Mouse (Mus musculus): Measurements from ENCODE around the gene Svopl. TPM values are rescaled to one million over a fixed set of nuclear protein-coding genes. Genes with fewer than 3 reads are reported as not detected.

Svopl gene
- polyA plus RNA-seq, 1 experiment from 2014 or later, result 0.17 TPM

- 58% methylated on average over 2 of the region's 2 CpGs for WGBS
- H3K27ac ChIP-seq (replicated peaks), result no peak overlapping the region
- H3K4me2 ChIP-seq, result no peak overlapping the region
- no peak for ATAC-seq (ENCODE audit: extremely low read depth, insufficient number of reproducible peaks, low FRiP score, low TSS enrichment)
- H3K4me3 ChIP-seq, result no peak overlapping the region
- H3K9ac ChIP-seq, result no peak overlapping the region
- no peaks in the 10 kb centered on the region for H3K36me3 ChIP-seq
- no peaks in the 10 kb centered on the region for H3K9me3 ChIP-seq
- peaks cover 11% of the 10 kb centered on the region for H3K4me1 ChIP-seq
- H3K27me3 ChIP-seq (replicated peaks), result no peaks in the 10 kb centered on the region
Observed at GRCm38 (mm10) chr6:38028205-38028604, 18.6 kb downstream of the Svopl start.

GRCm38 (mm10) chr6:38027771-38028170, 19.0 kb downstream of the Svopl start:
- H3K27ac ChIP-seq (replicated peaks), result no peak overlapping the region

GRCm38 (mm10) chr6:38023284-38023683, 23.5 kb downstream of the Svopl start:
- H3K9me3 ChIP-seq, result no peaks in the 10 kb centered on the region
- ATAC-seq (ENCODE audit: extremely low read depth, insufficient number of reproducible peaks, low FRiP score, low TSS enrichment), result no peak
- 28% methylated on average over 7 of the region's 7 CpGs for WGBS

More at GRCm38 (mm10) chr6:38027771-38028170, 19.0 kb downstream of the Svopl start:
- no peak for ATAC-seq (ENCODE audit: extremely low read depth, insufficient number of reproducible peaks, low FRiP score, low TSS enrichment)
- H3K9ac ChIP-seq, result no peak overlapping the region
- H3K4me3 ChIP-seq, result no peak overlapping the region
- no peak overlapping the region for H3K4me2 ChIP-seq
- no peaks in the 10 kb centered on the region for H3K27me3 ChIP-seq (replicated peaks)
- 24% methylated on average over 1 of the region's 1 CpGs for WGBS
- H3K9me3 ChIP-seq, result no peaks in the 10 kb centered on the region
- H3K36me3 ChIP-seq, result no peaks in the 10 kb centered on the region
- H3K4me1 ChIP-seq, result peaks cover 11% of the 10 kb centered on the region

GRCm38 (mm10) chr6:38021406-38021805, 25.4 kb downstream of the Svopl start:
- no peak overlapping the region for H3K4me2 ChIP-seq
- H3K27me3 ChIP-seq (replicated peaks), result no peaks in the 10 kb centered on the region
- ATAC-seq (ENCODE audit: extremely low read depth, insufficient number of reproducible peaks, low FRiP score, low TSS enrichment), result no peak
- no peak overlapping the region for H3K4me3 ChIP-seq
- H3K9ac ChIP-seq, result no peak overlapping the region
- no peaks in the 10 kb centered on the region for H3K9me3 ChIP-seq
- H3K4me1 ChIP-seq, result no peaks in the 10 kb centered on the region
- no peaks in the 10 kb centered on the region for H3K36me3 ChIP-seq
- no peak overlapping the region for H3K27ac ChIP-seq (replicated peaks)
- WGBS, result 75% methylated on average over 7 of the region's 7 CpGs

More at GRCm38 (mm10) chr6:38023284-38023683, 23.5 kb downstream of the Svopl start:
- H3K27me3 ChIP-seq (replicated peaks), result no peaks in the 10 kb centered on the region
- H3K36me3 ChIP-seq, result no peaks in the 10 kb centered on the region
- no peaks in the 10 kb centered on the region for H3K4me1 ChIP-seq
- no peak overlapping the region for H3K27ac ChIP-seq (replicated peaks)
- no peak overlapping the region for H3K4me2 ChIP-seq
- H3K4me3 ChIP-seq, result no peak overlapping the region
- no peak overlapping the region for H3K9ac ChIP-seq

- no peak overlapping the region for H3K4me3 ChIP-seq
- 79% methylated on average over 2 of the region's 2 CpGs for WGBS
- H3K36me3 ChIP-seq, result no peaks in the 10 kb centered on the region
- no peak overlapping the region for H3K27ac ChIP-seq (replicated peaks)
- no peak overlapping the region for H3K9ac ChIP-seq
- H3K4me1 ChIP-seq, result no peaks in the 10 kb centered on the region
- H3K27me3 ChIP-seq (replicated peaks), result no peaks in the 10 kb centered on the region
- H3K4me2 ChIP-seq, result no peak overlapping the region
- H3K9me3 ChIP-seq, result no peaks in the 10 kb centered on the region
- no peak for ATAC-seq (ENCODE audit: extremely low read depth, insufficient number of reproducible peaks, low FRiP score, low TSS enrichment)
Observed at GRCm38 (mm10) chr6:38012829-38013228, 34.0 kb downstream of the Svopl start.

- Histone ChIP-seq H3K9ac (no peak overlapping the region), H3K27ac (replicated peaks) (no peak overlapping the region), H3K4me2 (no peak overlapping the region), H3K9me3 (no peaks in the 10 kb centered on the region), H3K4me3 (no peak overlapping the region), H3K36me3 (no peaks in the 10 kb centered on the region), H3K4me1 (no peaks in the 10 kb centered on the region), H3K27me3 (replicated peaks) (no peaks in the 10 kb centered on the region)
- WGBS, result 13% methylated on average over 6 of the region's 6 CpGs
- ATAC-seq (ENCODE audit: extremely low read depth, insufficient number of reproducible peaks, low FRiP score, low TSS enrichment), result no peak
Observed at GRCm38 (mm10) chr6:38007459-38007858, 39.3 kb downstream of the Svopl start.

GRCm38 (mm10) chr6:37967386-37967785, 79.4 kb downstream of the Svopl start:
- H3K36me3 ChIP-seq, result peaks cover 67% of the 10 kb centered on the region
- WGBS, result 80% methylated on average over 4 of the region's 4 CpGs

GRCm38 (mm10) chr6:37951306-37951705, 95.5 kb downstream of the Svopl start:
- H3K27me3 ChIP-seq (replicated peaks), result no peaks in the 10 kb centered on the region
- no peaks in the 10 kb centered on the region for H3K4me1 ChIP-seq
- no peak for ATAC-seq (ENCODE audit: extremely low read depth, insufficient number of reproducible peaks, low FRiP score, low TSS enrichment)
- H3K9me3 ChIP-seq, result no peaks in the 10 kb centered on the region
- H3K4me3 ChIP-seq, result no peak overlapping the region
- H3K4me2 ChIP-seq, result no peak overlapping the region
- WGBS, result 86% methylated on average over 6 of the region's 6 CpGs
- peaks cover 83% of the 10 kb centered on the region for H3K36me3 ChIP-seq
- no peak overlapping the region for H3K9ac ChIP-seq
- H3K27ac ChIP-seq (replicated peaks), result no peak overlapping the region

More at GRCm38 (mm10) chr6:37967386-37967785, 79.4 kb downstream of the Svopl start:
- no peaks in the 10 kb centered on the region for H3K27me3 ChIP-seq (replicated peaks)
- peaks cover 4% of the 10 kb centered on the region; the same call in 1 of the 2 replicates for H3K4me1 ChIP-seq
- H3K27ac ChIP-seq (replicated peaks), result no peak overlapping the region
- no peak for ATAC-seq (ENCODE audit: extremely low read depth, insufficient number of reproducible peaks, low FRiP score, low TSS enrichment)
- H3K9me3 ChIP-seq, result no peaks in the 10 kb centered on the region
- H3K9ac ChIP-seq, result no peak overlapping the region
- no peak overlapping the region for H3K4me3 ChIP-seq
- no peak overlapping the region for H3K4me2 ChIP-seq

- peaks cover 8% of the 10 kb centered on the region for H3K4me1 ChIP-seq
- no peak for ATAC-seq (ENCODE audit: extremely low read depth, insufficient number of reproducible peaks, low FRiP score, low TSS enrichment)
- H3K4me3 ChIP-seq, result no peak overlapping the region
- 68% methylated on average over 6 of the region's 6 CpGs for WGBS
- peaks cover 34% of the 10 kb centered on the region for H3K36me3 ChIP-seq
- H3K27ac ChIP-seq (replicated peaks), result no peak overlapping the region
- H3K9me3 ChIP-seq, result no peaks in the 10 kb centered on the region
- H3K27me3 ChIP-seq (replicated peaks), result no peaks in the 10 kb centered on the region
- no peak overlapping the region for H3K9ac ChIP-seq
- no peak overlapping the region for H3K4me2 ChIP-seq
Observed at GRCm38 (mm10) chr6:37936498-37936897, 110.3 kb downstream of the Svopl start.

Other genes with a start within 250 kb of the Svopl start
- 9.3 and 10.0 TPM in 2 replicates for gene Trim24, start 176.2 kb downstream of the Svopl start, polyA plus RNA-seq (2015; fragmentation: Nextera tagmentation; extraction: Ambion mirVana)
- gene Tmem213, start 62.3 kb upstream of the Svopl start, polyA plus RNA-seq (2015; fragmentation: Nextera tagmentation; extraction: Ambion mirVana), result not detected in 2 replicates
- 0.45 and 0.47 TPM in 2 replicates for gene Atp6v0a4, start 77.6 kb upstream of the Svopl start, polyA plus RNA-seq (2015; fragmentation: Nextera tagmentation; extraction: Ambion mirVana)
- 1.7 and 1.8 TPM in 2 replicates for gene D630045J12Rik, start 207.0 kb upstream of the Svopl start, polyA plus RNA-seq (2015; fragmentation: Nextera tagmentation; extraction: Ambion mirVana)